Comparison of ENCODE assay signal across 33 mouse cellular contexts in the genomic region with DNA sequence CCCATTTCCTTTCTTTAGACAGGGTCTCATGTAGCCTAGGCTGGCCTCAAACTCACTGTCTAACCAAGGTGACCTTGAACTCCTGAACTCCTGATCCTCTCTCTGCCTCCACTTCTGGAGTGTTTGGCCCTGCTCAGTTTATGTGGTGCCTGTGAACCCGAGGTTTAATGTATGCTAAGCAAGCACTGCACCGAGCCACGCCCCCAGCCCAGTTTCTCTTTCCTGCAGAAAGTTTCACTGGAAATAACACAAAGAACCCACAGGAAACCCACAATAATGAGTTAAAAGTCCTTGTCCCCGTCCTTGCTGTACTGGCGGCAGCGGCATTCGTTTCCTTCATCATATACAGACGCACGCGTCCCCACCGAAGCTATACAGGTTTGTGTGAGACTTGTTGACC. TPM values are rescaled to one million over a fixed set of nuclear protein-coding genes. Genes with fewer than 3 reads are reported as not detected.
DNase-seq lines count a peak whose midpoint lies in the region; ATAC-seq and TF ChIP-seq lines count a peak whose summit lies in the region.
"Had no signal": no experiment of that assay in that cellular context is flagged by ENCODE, and none has a peak within 500 bp of the region (broad histone marks: within the 10 kb centered on the region; RNA-seq: fewer than 3 reads in every experiment).

No protein-coding gene starts in this region.

- no peak for TF ChIP-seq CTCF in lung, adult 2 months (IDR thresholded peaks at IDR 0.05; ENCODE audit: insufficient read depth, low read length)

- DNase-seq in naive thymus-derived CD4-positive, alpha-beta T cell, adult 2 months (ENCODE audit: low read depth) = peak; percentile 77
- DNase-seq in thymus, postnatal 4 days = peak; percentile 65
- DNase-seq in kidney, postnatal 25 days = no peak
- no peak for DNase-seq in yolk sac, embryonic 10.5 days (ENCODE audit: low spot score)
- DNase-seq in lung, adult 2 months = no peak
- DNase-seq: cerebellum, adult 11 months; cerebellum, adult 9-11 months; gastrocnemius, postnatal 14 days; heart, adult 2 months; heart, postnatal 14 days; kidney, postnatal 36 days; lung, postnatal 4 days; retina, postnatal 1 day; right cerebral cortex, postnatal 25 days had no signal

- 69% methylated on average over 11 of the region's 11 CpGs for WGBS in lung, adult 2 months

- TF ChIP-seq POLR2A in lung, adult 2 months (IDR thresholded peaks at IDR 0.05; ENCODE audit: borderline replicate concordance, extremely low read depth, low read depth, low read length) = no peak

- H3K9me3 ChIP-seq in megakaryocyte, embryonic 14.5 days = peaks cover 18% of the 10 kb centered on the region
- H3K9me3 ChIP-seq: forebrain, embryonic 10.5 days; heart, embryonic 13.5 days; hindbrain, embryonic 13.5 days; intestine, embryonic 15.5 days; limb, embryonic 15.5 days; lung, embryonic 15.5 days; midbrain, embryonic 12.5 days had no signal

- H3K27me3 ChIP-seq in megakaryocyte, embryonic 14.5 days (replicated peaks) = peaks cover 94% of the 10 kb centered on the region
- H3K27me3 ChIP-seq: intestine, embryonic 15.5 days; lung, embryonic 15.5 days had no signal

- H3K4me3 ChIP-seq in megakaryocyte, embryonic 14.5 days (replicated peaks) = peak overlapping the region; percentile 79
- no peak overlapping the region for H3K4me3 ChIP-seq in lung, adult 2 months (replicated peaks; ENCODE audit: extremely low read depth, low read depth, low read length)
- H3K4me3 ChIP-seq: forebrain, embryonic 10.5 days; heart, adult 2 months; heart, embryonic 13.5 days; hindbrain, embryonic 13.5 days; intestine, embryonic 15.5 days; limb, embryonic 15.5 days; lung, embryonic 15.5 days; midbrain, embryonic 12.5 days had no signal

- H3K36me3 ChIP-seq in megakaryocyte, embryonic 14.5 days (replicated peaks; ENCODE audit: low read length) = no peaks in the 10 kb centered on the region
- H3K36me3 ChIP-seq: hindbrain, embryonic 13.5 days; intestine, embryonic 15.5 days; limb, embryonic 15.5 days; lung, embryonic 15.5 days; midbrain, embryonic 12.5 days had no signal

- no peak for ATAC-seq in megakaryocyte, adult 5-6 weeks (ENCODE audit: poor library complexity, severe bottlenecking)
- peak; percentile 84 for ATAC-seq in common myeloid progenitor, adult 5-6 weeks (replicated peaks; ENCODE audit: low read depth, poor library complexity, severe bottlenecking)
- ATAC-seq: forebrain, embryonic 16.5 days; intestine, embryonic 15.5 days had no signal

- peaks cover 30% of the 10 kb centered on the region for H3K4me1 ChIP-seq in megakaryocyte, embryonic 14.5 days
- H3K4me1 ChIP-seq in lung, adult 2 months (ENCODE audit: control insufficient read depth, insufficient read depth, low read length) = no peaks in the 10 kb centered on the region
- H3K4me1 ChIP-seq: midbrain, embryonic 12.5 days had no signal

RNA-seq across cellular contexts. Expression of gene Icosl, which starts 5.9 kb away (rescaled TPM):
- polyA plus RNA-seq in megakaryocyte, embryonic 14.5 days (2012; ENCODE audit: insufficient read depth, low replicate concordance) = 0.74 and 1.4 TPM in 2 replicates
- 29.3 and 34.3 TPM in 2 replicates for total RNA-seq in megakaryocyte, adult 5-6 weeks (2015)
- total RNA-seq in megakaryocyte, adult 5-6 weeks (2017) = 20.8 and 24.4 TPM in 2 replicates
- total RNA-seq in common myeloid progenitor, adult 5-6 weeks (2017) = 0.73 and 1.0 TPM in 2 replicates
- 17.5 and 17.6 TPM in 2 replicates for polyA plus RNA-seq in lung, adult 2 months (2012; rRNA removed)

RNA-seq across cellular contexts. Expression of gene Aire, which starts 31.6 kb away (rescaled TPM):
- polyA plus RNA-seq in megakaryocyte, embryonic 14.5 days (2012; ENCODE audit: insufficient read depth, low replicate concordance) = not detected in 2 replicates
- total RNA-seq in megakaryocyte, adult 5-6 weeks (2015) = not detected in 2 replicates
- not detected in 2 replicates for total RNA-seq in megakaryocyte, adult 5-6 weeks (2017)
- not detected in 2 replicates for total RNA-seq in common myeloid progenitor, adult 5-6 weeks (2017)
- polyA plus RNA-seq in lung, adult 2 months (2012; rRNA removed) = 0.09 and 0.16 TPM in 2 replicates
- total RNA-seq: adrenal gland, adult 18-20 months; adrenal gland, postnatal 4 days; gastrocnemius, postnatal 14 days; heart, adult 2 months; monocyte, adult 5-6 weeks had no signal
- polyA plus RNA-seq: heart, embryonic 13.5 days; liver, embryonic 14.5 days; neural tube, embryonic 11.5 days had no signal

RNA-seq across cellular contexts. Expression of gene Dnmt3l, which starts 33.2 kb away (rescaled TPM):
- not detected in 2 replicates for polyA plus RNA-seq in megakaryocyte, embryonic 14.5 days (2012; ENCODE audit: insufficient read depth, low replicate concordance)
- total RNA-seq in megakaryocyte, adult 5-6 weeks (2015) = 2.5 TPM in 1 of 2 replicates, not detected in the other
- total RNA-seq in megakaryocyte, adult 5-6 weeks (2017) = 0.37 TPM in 1 of 2 replicates, not detected in the other
- total RNA-seq in common myeloid progenitor, adult 5-6 weeks (2017) = 0.87 TPM in 1 of 2 replicates, not detected in the other
- 0.52 and 0.64 TPM in 2 replicates for polyA plus RNA-seq in lung, adult 2 months (2012; rRNA removed)
- total RNA-seq: gastrocnemius, postnatal 14 days; heart, postnatal 14 days; left cerebral cortex, postnatal 36 days; monocyte, adult 5-6 weeks had no signal
- polyA plus RNA-seq: embryonic facial prominence, embryonic 11.5 days; forebrain, embryonic 10.5 days; forebrain, embryonic 16.5 days; hindbrain, embryonic 13.5 days; midbrain, embryonic 12.5 days; neural tube, embryonic 11.5 days; spleen, adult 2 months had no signal

Comparison
In these comparisons a context has a peak if more than half of its experiments do, and no peak if none do; other contexts are left out.
1. DNase-seq: peak in naive thymus-derived CD4-positive, alpha-beta T cell, adult 2 months (single experiment) and thymus, postnatal 4 days (single experiment); none in kidney, postnatal 25 days (0 of 2), yolk sac, embryonic 10.5 days (single experiment) and lung, adult 2 months (single experiment).
2. RNA of gene Icosl, which starts 5.9 kb away (total RNA-seq): 20.8 to 34.3 TPM in megakaryocyte, adult 5-6 weeks; 0.73 to 1.0 TPM in common myeloid progenitor, adult 5-6 weeks; every median in the first group is over 10 times any median in the second.